Mouse (Mus musculus) hematopoietic stem cell, adult 5-6 weeks (primary cell): ENCODE measurements around the gene Tfrc. TPM values are rescaled to one million over a fixed set of nuclear protein-coding genes. Genes with fewer than 3 reads are reported as not detected.
"Not testable (repeated sequence)": the region's sequence is repeated elsewhere in the genome, so short reads cannot be mapped to it uniquely, and the experiment has no call there.

Experiments used
- ATAC-seq, 2 experiments: fragments of 125-278 bp in 1 of 2; replicated peaks in 1 of 2; 2 replicates each; pipeline ENCODE4 v1.8.0; 2016 to 2017; ENCODE audit warnings: inconsistent platforms in 2 of 2, mild to moderate bottlenecking in 2 of 2, moderate number of reproducible peaks in 2 of 2, low read depth in 1 of 2, moderate TSS enrichment in 1 of 2; ENCODE audit not compliant: low FRiP score in 2 of 2, poor library complexity in 2 of 2, severe bottlenecking in 2 of 2, insufficient read depth in 1 of 2, low TSS enrichment in 1 of 2
- total RNA-seq: library from RNA; stranded (forward); fragments of 172-1452, 232-1000 nt; gene quantifications from 2 replicates; pipeline ENCODE4 v1.2.3, GENCODE M21; 2017

Tfrc gene
- total RNA-seq, 1 experiment from 2014 or later: 87.0 TPM

DNA sequence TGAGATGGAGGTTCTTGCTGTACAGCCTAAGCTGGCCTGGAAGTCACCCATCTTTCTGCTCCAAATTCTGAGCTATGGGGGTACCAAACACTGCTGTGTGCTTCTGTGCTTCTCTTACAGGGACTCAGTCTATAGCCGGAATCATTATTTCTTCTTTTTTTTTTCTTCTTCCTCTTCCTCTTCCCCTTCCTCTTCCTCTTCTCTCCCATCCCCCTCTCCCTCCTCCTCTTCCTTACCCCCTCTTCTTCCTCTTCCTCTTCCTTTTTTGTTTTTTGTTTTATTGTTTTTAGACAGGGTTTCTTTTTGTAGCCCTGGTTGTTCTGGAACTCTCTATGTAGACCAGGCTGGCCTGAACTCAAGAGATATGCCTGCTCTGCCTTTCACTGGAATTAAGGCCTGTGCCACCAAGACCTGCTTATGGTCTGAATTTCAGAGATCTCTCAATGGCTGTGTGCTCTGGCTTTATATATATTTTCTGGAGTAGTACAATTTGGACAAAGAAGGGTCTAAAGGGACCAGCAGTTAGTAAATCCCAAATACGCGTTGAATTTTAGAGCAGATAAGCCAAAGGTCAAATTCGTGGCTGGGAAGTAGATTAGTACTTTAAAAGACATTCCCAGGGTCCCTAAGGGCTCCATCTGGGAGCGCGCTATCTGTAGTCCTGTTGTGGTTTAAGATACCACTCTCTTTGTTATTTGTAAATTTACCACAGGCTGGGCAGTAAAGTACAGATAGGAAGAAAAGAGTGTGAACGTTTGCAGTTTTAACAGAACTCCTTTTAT is 967 bp upstream of the Tfrc start:
- ATAC-seq: no peak

DNA sequence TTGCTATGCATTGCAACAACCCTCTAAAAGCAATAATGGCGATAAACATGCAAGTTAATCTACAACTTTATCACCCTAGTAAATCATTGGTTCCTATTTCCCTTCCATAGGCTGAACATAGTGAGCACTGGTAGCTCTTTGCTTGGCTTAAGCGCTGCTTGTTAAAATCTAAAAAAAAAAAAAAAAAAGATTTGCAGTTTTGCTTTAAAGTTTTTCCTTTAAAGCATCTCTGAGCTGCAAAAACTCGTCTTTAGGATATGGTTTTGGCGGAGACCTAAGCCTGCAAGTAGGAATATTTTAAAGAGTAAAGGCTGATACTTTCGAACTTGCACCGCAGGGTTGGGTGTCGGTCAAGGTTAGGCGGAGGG is 392 bp upstream of the Tfrc start:
- ATAC-seq: no peak

DNA sequence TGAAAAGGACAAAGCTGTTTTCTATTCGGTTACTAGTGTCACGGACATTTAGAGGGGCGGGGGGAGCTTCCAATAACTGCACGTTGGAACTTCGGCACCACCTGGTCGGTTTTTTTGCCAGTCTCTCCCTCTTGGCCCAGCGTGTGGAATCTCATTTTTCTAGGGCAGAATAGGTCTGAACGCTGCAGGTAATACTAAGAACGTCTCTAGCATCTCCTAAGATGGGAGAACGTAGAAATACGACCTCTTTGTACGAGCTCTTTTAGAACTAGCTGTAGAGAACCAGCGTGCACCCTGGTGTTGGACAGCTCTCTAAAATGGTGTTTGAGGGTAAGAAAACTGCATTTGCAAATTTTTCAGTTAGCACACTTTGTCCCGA is 670 bp downstream of the Tfrc start:
- ATAC-seq: no peak

DNA sequence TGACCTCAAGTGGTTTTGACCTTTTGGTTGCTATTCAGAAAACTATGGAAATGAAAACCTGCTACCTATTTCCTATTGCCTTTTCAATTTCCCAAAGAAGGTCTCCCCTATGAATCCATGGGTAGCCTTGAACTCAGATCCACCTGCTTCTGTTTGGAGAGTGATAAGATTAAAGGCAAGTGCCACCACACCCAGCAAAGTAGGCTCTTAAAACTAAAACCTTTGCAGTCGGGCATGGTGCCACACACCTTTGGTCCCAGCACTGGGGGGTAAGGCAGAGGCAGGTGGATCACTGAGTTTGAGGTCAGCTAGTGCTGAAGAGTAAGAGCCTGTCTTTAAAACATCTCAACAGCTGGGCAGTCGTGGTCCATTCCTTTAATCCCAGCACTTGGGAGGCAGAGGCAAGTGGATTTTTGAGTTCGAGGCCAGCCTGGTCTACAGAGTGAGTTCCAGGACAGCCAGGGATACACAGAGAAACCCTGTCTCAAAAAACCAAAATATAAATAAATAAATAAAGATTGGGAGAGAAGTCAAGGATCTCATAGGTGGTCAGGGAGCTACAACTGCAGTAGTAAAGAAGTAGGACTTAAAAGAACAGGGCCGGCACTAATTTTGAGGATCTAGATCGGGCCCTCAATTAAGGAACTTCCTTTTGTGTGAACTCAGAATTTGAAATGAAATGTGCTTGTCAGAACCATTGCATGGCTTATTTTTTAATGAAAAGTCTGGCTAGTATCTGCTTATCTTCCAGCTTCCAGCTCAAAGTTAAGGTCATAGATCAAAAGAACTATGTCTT is 1.9 kb downstream of the Tfrc start:
- ATAC-seq: no peak

DNA sequence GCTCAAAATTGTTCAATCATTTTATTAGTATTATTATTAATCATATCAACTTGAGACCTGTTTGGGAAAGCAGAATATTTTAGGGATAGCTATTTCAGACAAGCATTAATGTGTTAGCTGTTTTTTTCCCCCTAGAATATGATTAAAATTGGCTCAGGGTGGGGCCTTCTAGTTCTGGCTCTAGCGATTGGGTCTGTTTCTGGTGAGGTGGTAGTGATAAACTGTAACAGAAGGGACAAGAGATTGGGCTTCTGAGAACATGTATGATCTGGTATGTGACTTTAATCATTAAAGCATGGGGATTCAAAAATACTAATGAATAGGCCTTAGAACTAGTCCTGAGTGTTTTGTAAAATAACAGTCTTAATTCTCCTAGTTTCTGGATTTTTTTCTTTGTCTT is 3.3 kb downstream of the Tfrc start:
- no peak for ATAC-seq

DNA sequence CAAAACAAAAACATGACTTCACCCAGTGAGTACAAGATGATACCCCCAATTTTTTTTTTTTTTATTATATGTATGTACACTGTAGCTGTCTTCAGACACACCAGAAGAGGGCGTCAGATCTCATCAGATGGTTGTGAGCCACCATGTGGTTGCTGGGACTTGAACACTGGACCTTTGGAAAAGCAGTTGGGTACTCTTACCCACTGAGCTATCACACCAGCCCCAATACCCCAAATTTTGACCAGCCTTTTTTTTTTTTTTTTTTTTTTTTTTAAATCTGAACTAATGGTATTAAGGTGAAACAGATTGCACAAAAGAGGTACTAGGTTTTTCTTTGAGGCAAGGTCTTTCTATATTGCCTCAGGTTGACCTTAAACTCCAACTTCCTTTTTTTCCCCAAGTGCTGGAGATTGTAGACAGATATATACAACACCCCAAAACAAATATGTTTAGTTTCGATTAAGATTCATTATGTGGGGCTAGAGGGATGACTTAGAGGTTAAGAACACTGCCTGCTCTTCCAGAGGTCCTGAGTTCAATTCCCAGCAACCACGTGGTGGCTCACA is 4.6 kb downstream of the Tfrc start:
- no peak for ATAC-seq

DNA sequence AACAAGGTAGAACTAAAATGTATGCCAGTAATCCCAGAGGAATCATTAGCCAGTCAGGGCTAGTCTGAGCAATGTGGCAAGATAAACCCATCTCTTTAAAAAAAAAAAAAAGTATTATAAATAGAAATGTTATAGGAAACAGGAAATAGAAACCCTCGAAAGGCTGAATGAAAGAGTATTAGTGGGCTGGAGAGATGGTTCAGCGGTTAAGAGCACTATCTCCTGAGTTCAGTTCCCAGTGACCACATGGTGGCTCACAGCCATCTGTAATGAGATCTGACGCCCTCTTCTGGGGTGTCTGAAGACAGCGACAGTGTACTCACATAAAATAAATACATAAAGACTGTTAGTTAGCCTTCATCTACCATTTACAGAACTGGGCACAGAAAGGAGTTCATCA is 5.3 kb downstream of the Tfrc start:
- no peak for ATAC-seq

DNA sequence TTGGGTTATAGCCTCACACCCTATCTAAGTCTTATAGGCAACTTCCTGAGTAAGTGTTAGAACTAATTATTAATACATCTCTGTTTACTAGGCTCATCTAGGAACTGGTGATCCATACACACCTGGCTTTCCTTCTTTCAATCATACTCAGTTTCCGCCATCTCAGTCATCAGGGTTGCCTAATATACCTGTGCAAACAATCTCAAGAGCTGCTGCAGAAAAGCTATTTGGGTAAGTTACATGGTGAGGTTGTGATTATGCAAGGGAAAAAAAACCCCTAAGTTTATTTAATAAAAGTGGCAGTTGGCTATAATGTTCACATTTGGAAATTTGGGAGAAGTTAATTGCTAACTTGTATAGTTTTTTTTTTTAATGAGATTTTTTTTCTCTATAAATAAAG is 10.2 kb downstream of the Tfrc start:
- no peak for ATAC-seq

DNA sequence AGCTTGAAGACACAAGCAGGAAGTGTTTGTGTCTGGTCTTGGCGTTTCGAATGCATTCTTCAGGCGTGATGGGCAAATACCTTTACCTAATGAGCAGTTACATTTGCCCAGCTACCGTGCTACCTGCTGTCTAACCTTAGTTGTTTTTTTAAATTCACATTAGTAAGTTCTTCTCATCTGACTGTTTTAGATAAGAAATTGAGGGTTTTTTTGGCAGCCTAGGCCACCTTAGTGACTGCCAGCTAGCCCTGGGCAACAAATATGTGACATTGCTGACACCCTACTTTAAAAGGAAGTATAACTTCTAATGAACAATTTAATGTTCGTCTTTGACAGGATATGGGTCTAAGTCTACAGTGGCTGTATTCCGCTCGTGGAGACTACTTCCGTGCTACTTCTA is 19.4 kb downstream of the Tfrc start:
- ATAC-seq: no peak

DNA sequence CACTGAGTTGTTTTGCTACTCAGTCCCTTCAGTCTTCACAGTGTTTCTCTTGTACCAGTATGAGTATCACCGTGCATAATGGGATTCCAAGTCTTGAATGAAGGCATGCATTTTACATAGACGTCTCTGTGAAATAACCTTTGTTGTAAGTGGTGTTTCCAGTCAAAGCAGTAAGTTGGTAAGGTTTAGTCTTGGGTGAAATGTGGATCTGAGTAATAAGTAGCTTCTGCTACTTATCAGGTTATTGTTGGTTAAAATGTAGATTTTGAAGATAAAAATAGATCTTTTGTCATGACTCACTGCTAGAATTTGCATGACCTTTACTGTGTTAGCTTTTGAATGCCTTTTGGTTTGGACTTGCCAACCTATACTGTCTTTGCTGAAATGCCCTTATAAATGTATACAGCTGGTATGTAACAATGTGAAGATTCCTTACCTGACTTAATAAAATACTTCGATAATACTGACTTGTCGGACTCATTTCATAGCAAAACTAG is 23.7 kb downstream of the Tfrc start:
- ATAC-seq: no peak

DNA sequence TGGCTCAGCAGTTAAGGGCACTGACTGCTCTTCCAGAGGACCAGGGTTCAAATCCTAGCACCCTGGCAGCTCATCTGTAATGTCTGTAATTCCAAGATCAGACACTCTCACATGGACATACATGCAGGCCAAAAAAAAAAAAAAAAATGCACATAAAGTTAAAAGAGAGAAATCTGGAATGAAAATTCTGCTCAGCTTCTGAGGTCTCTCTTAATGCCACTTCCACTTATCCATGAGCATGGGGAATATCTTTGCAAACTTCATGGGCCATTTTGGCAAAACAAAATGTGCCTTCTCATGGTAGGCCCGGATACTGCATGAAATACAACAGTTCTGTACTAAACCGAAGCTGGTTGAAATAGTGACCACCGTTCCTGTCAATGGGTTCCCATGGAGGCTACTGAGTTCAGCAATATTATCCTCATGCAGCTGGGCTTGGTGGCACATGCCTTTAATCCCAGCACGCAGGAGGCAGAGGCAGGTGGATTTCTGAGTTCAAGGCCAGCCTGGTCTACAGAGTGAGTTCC is 24.8 kb downstream of the Tfrc start:
- ATAC-seq: no peak

DNA sequence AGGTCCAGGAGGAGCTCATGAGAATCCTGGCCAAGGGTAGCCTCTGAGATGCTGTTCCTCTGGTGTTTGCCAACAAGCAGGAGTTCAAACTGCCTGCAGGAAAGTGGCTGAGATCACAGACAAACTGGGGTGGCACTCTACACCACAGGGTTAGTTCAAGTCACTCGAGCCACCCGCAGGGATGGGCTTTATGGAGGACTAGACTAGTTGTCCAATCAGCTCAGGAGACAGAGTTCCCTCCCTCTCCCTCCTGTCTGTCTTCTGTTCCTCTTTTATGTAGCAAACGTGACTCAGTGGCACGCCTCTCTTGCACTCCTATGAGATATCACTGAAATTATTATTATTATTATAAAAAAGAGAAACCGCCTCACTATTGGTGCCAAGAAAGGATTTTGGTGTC is 25.5 kb downstream of the Tfrc start:
- ATAC-seq: no peak

DNA sequence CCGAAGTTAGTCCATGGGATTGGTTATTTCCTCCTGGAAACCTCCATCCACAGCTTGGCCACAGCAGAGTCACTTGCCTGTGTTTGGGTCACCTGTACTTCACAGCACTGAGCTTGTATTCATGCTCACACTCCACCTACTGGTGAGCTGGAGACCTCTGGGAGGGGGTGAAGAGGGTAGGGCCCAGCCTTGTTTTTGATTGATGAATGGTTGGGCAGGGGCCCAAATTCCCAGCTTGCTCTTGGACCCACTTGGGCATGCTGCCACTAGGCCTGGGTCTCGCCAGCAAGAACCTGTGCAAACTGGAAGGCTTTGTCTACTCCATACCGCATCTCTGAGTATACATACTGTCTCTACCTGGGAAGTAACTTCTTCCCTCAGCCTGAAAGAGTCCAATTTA is 26.6 kb downstream of the Tfrc start:
- ATAC-seq: 0 out of 4 replicates have a peak, but pooled peaks of 1 of the 2 experiments have one; percentile 42

DNA sequence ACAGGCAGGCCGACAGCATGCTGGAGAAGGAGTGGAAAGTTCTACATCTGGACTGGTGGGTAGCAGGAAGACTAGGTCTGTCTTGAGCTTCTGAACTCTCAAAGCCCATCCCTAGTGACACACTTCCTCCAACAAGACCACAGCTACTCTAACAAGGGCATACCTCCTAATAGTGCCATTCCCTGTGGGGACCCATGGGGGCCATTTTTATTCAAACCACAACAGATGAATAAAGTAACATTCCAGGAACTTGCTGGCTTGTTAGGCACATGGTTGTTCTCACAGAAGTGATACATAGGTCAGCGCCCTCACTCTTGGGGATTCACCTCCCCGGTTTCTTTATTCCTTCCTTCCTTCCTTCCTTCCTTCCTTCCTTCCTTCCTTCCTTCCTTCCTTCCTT is 27.6 kb downstream of the Tfrc start:
- no peak for ATAC-seq

DNA sequence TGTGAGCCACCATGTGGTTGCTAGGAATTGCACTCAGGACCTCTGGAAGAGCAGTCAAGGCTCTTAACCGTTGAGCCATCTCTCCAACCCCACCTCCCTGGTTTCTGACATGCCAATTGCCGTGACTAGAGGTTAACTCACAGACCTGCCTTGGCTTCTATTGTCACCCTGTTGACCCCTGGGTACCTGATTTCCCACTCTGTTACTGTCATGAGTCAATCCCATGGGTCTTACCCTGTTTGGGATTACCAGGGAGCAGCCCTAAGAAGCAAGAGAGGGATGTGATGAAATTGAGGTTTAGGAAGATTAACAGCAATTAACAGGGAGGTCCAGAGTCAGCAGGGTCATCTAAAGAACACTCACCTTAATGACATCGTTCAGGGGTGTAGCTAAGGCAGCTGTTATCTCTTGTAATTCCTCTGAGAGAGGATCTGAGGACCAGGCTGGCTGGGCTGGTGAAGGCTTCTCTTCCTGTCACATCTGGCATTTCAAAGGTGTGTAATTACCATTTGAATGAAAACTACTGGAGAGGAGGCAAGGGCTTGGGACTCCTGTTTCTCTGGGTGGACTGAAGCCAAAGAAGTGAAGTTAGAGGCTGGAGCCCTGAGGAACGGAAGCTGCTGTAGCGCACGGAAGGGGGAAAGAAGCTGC is 28.3 kb downstream of the Tfrc start:
- no peak for ATAC-seq

DNA sequence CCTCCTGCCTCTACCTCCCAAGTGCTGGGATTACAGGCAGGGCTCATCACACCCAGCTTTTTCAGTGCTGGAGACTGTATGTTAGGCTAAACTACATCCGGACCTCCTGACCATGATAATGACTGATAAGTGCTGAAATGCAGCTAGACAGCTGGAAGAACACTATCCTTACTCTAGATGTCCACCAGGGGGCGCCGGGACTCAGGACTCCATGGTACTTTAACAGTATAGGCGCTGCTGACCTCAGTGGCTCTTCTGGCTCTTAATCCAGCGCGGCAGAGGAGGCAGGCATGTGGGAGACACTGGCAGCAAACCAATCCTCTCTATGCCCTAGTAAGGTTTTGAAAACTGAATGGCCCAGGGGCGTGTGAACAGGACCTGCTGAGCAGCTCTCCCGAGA is 29.8 kb downstream of the Tfrc start:
- ATAC-seq: peak; percentile 56 to 74; a peak in 2 of 4 replicates

DNA sequence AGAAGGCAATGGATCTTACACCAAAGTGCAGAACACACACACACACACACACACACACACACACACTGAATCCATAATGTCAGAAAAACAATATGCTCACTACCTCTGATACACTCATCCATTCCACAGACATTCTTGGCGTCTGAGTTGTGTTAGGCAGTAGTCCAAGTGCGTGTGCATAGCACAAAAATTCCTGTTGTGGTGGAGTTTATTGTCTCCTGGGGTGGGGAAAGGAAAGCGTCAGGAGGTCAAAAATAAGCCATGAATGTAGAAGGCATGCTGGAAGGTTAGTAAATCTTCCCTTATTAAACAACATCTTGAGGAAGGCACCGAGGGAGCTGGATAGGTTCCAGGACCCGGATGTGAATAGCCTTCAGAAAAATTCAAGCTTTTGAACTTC is 31.4 kb downstream of the Tfrc start:
- no peak for ATAC-seq

DNA sequence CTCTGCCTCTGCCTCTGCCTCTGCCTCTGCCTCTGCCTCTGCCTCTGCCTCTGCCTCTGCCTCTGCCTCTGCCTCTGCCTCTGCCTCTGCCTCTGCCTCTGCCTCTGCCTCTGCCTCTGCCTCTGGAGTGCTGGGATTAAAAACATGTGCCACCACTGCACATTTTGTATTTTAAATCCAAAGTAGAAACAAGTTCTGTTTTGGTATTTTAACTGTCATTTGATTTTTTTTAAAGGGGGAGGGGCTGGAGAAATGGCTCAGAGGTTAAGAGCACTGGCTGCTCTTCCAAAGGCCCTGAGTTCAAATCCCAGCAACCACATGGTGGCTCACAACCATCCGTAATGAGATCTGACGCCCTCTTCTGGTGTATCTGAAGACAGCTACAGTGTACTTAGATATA is 32.0 kb downstream of the Tfrc start:
- ATAC-seq: not testable (repeated sequence)
